Mouse (Mus musculus): ENCODE measurements around the gene 9430007A20Rik. TPM values are rescaled to one million over a fixed set of nuclear protein-coding genes. Genes with fewer than 3 reads are reported as not detected.

The 9430007A20Rik gene
- polyA plus RNA-seq, 2 experiments = not detected

DNA sequence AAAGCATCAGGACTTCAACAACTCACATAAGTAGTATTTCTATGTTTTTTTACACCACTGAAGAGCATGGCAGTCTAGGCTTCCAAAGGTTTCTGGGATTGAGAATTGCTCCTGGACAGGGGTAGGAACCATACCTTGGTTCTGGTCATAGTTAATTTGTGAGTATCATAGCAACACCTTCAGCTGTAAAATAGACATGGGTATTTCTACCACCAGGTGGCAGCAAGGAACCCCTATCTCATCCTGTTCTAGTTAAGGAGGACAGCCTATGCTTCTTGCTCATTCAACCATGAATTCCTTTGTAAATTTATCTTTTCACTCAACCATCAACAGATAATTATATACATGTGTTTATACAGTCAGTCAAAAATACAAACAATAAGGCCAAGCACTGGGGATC, 40.2 kb downstream of the 9430007A20Rik start:
- no peak overlapping the region for H3K27ac ChIP-seq (replicated peaks; ENCODE audit: low read depth, low read length)
- H3K36me3 ChIP-seq (ENCODE audit: control insufficient read depth, insufficient read depth, low read length) = no peaks in the 10 kb centered on the region
- no peak overlapping the region for H3K4me2 ChIP-seq (replicated peaks; ENCODE audit: low read depth, low read length, severe bottlenecking)
- H3K9me3 ChIP-seq (ENCODE audit: control insufficient read depth, low read length) = 0 out of 2 replicates have a peak, but pooled peaks cover 5% of the 10 kb centered on the region
- no peak for ATAC-seq (ENCODE audit: low FRiP score, low read depth)
- H3K4me3 ChIP-seq (replicated peaks; ENCODE audit: low read length) = no peak overlapping the region
- no peak for TF ChIP-seq POLR2A (IDR thresholded peaks at IDR 0.05; ENCODE audit: borderline replicate concordance, extremely low read depth, insufficient read depth, insufficient read length)
- H3K27me3 ChIP-seq (ENCODE audit: control insufficient read depth, insufficient read depth, low read length) = no peaks in the 10 kb centered on the region
- no peak for DNase-seq (ENCODE audit: low spot score)
- H3K9ac ChIP-seq (ENCODE audit: low read depth, low read length, severe bottlenecking) = no peak overlapping the region
- H3K4me1 ChIP-seq (ENCODE audit: control insufficient read depth, insufficient read depth, low read length) = no peaks in the 10 kb centered on the region

DNA sequence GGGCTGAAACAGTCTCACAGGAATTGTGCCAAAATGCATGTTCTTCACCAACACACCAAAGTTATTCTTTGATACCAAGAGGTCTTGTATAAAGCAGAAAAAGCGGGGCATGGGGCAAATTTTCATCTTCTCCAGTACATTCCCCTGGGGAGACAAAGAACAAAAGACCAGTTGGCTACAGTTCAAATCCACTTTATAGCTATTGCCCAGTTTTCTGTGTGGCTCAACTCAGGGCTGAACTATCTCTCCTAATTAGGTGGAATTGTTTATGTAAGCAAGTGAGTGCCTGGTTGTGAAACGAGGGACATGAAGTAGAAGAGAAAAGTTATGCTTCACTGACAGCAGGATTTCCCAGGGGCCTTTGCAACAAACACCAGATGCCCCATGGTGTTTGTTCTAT, 41.6 kb downstream of the 9430007A20Rik start:
- no peak overlapping the region for H3K4me2 ChIP-seq (replicated peaks; ENCODE audit: low read depth, low read length, severe bottlenecking)
- H3K9ac ChIP-seq (ENCODE audit: low read depth, low read length, severe bottlenecking) = no peak overlapping the region
- no peaks in the 10 kb centered on the region for H3K27me3 ChIP-seq (ENCODE audit: control insufficient read depth, insufficient read depth, low read length)
- 56% methylated on average over 2 of the region's 2 CpGs for WGBS
- H3K9me3 ChIP-seq (ENCODE audit: control insufficient read depth, low read length) = no peaks in the 10 kb centered on the region
- no peaks in the 10 kb centered on the region for H3K36me3 ChIP-seq (ENCODE audit: control insufficient read depth, insufficient read depth, low read length)
- no peak for TF ChIP-seq POLR2A (IDR thresholded peaks at IDR 0.05; ENCODE audit: borderline replicate concordance, extremely low read depth, insufficient read depth, insufficient read length)
- no peak for DNase-seq (ENCODE audit: low spot score)
- H3K27ac ChIP-seq (replicated peaks; ENCODE audit: low read depth, low read length) = no peak overlapping the region
- no peak overlapping the region for H3K4me3 ChIP-seq (replicated peaks; ENCODE audit: low read length)
- no peak for ATAC-seq (ENCODE audit: low FRiP score, low read depth)
- H3K4me1 ChIP-seq (ENCODE audit: control insufficient read depth, insufficient read depth, low read length) = no peaks in the 10 kb centered on the region

DNA sequence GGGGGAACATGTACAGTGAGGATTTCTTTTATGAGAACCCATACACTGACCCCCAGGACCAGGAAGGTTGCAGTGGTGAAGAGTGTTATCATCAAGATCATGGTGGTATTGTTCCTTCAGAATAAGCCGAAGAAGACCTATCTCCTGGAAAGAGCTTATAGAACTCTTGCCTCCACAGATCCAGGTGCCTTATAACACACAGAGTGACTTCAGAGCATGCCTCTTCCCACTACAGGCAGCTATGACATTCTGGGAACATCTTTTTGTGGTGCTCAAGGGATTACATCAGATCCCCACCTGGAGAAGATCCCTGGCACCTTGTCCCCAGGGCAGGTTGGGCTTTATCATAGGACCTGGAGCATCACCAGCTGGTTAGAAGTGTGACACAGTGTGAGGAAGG, 45.4 kb downstream of the 9430007A20Rik start, which contains the start of gene Gm13124:
Gene Gm13124 (minus strand): TSS at position 101 of the 400 bp plus-strand sequence.
- Histone ChIP-seq H3K4me1 (ENCODE audit: control insufficient read depth, insufficient read depth, low read length) (no peaks in the 10 kb centered on the region), H3K36me3 (ENCODE audit: control insufficient read depth, insufficient read depth, low read length) (no peaks in the 10 kb centered on the region), H3K4me3 (replicated peaks; ENCODE audit: low read length) (no peak within 1 kb of the TSS), H3K4me2 (replicated peaks; ENCODE audit: low read depth, low read length, severe bottlenecking) (no peak within 1 kb of the TSS), H3K27ac (replicated peaks; ENCODE audit: low read depth, low read length) (no peak within 1 kb of the TSS), H3K9ac (ENCODE audit: low read depth, low read length, severe bottlenecking) (no peak within 1 kb of the TSS), H3K9me3 (ENCODE audit: control insufficient read depth, low read length) (no peaks in the 10 kb centered on the region), H3K27me3 (ENCODE audit: control insufficient read depth, insufficient read depth, low read length) (no peaks in the 10 kb centered on the region)
- WGBS = 96% methylated on average over 1 of the region's 1 CpGs
- ATAC-seq (ENCODE audit: low FRiP score, low read depth) (no peak), DNase-seq (ENCODE audit: low spot score) (no peak)
- no peak for TF ChIP-seq POLR2A (IDR thresholded peaks at IDR 0.05; ENCODE audit: borderline replicate concordance, extremely low read depth, insufficient read depth, insufficient read length)

- DNase-seq (ENCODE audit: low spot score) (no peak), ATAC-seq (ENCODE audit: low FRiP score, low read depth) (no peak)
- Histone ChIP-seq H3K27ac (replicated peaks; ENCODE audit: low read depth, low read length) (no peak overlapping the region), H3K4me1 (ENCODE audit: control insufficient read depth, insufficient read depth, low read length) (no peaks in the 10 kb centered on the region), H3K4me3 (replicated peaks; ENCODE audit: low read length) (no peak overlapping the region), H3K4me2 (replicated peaks; ENCODE audit: low read depth, low read length, severe bottlenecking) (no peak overlapping the region), H3K36me3 (ENCODE audit: control insufficient read depth, insufficient read depth, low read length) (no peaks in the 10 kb centered on the region), H3K27me3 (ENCODE audit: control insufficient read depth, insufficient read depth, low read length) (no peaks in the 10 kb centered on the region), H3K9me3 (ENCODE audit: control insufficient read depth, low read length) (no peaks in the 10 kb centered on the region), H3K9ac (ENCODE audit: low read depth, low read length, severe bottlenecking) (no peak overlapping the region)
- TF ChIP-seq POLR2A (IDR thresholded peaks at IDR 0.05; ENCODE audit: borderline replicate concordance, extremely low read depth, insufficient read depth, insufficient read length) = no peak
These were observed 48.1 kb downstream of the 9430007A20Rik start for GRCm38 (mm10) chr4:144567752-144568151.

Other genes with a start within 250 kb of the 9430007A20Rik start
- not detected in 2 replicates for gene Pramel5, start 239.3 kb upstream of the 9430007A20Rik start, polyA plus RNA-seq (2012; rRNA removed)
- 0.25 TPM in 1 of 2 replicates, not detected in the other for gene Pramel5, start 239.3 kb upstream of the 9430007A20Rik start, polyA plus RNA-seq (2014; fragmentation: Nextera tagmentation; extraction: Ambion mirVana)
- not detected in 2 replicates for gene Gm13128, start 189.6 kb upstream of the 9430007A20Rik start, polyA plus RNA-seq (2012; rRNA removed)
- gene Gm13128, start 189.6 kb upstream of the 9430007A20Rik start, polyA plus RNA-seq (2014; fragmentation: Nextera tagmentation; extraction: Ambion mirVana) = not detected in 2 replicates
- not detected in 2 replicates for gene Gm13119, start 161.9 kb upstream of the 9430007A20Rik start, polyA plus RNA-seq (2012; rRNA removed)
- gene Gm13119, start 161.9 kb upstream of the 9430007A20Rik start, polyA plus RNA-seq (2014; fragmentation: Nextera tagmentation; extraction: Ambion mirVana) = not detected in 2 replicates
- gene Pramef20, start 141.9 kb upstream of the 9430007A20Rik start, polyA plus RNA-seq (2012; rRNA removed) = not detected in 2 replicates
- not detected in 2 replicates for gene Pramef20, start 141.9 kb upstream of the 9430007A20Rik start, polyA plus RNA-seq (2014; fragmentation: Nextera tagmentation; extraction: Ambion mirVana)
- 0.75 and 1.1 TPM in 2 replicates for gene Pramef12, start 111.4 kb upstream of the 9430007A20Rik start, polyA plus RNA-seq (2012; rRNA removed)
- 0.33 and 0.51 TPM in 2 replicates for gene Pramef12, start 111.4 kb upstream of the 9430007A20Rik start, polyA plus RNA-seq (2014; fragmentation: Nextera tagmentation; extraction: Ambion mirVana)
- not detected in 2 replicates for gene 1700012P22Rik, start 81.0 kb upstream of the 9430007A20Rik start, polyA plus RNA-seq (2012; rRNA removed)
- not detected in 2 replicates for gene 1700012P22Rik, start 81.0 kb upstream of the 9430007A20Rik start, polyA plus RNA-seq (2014; fragmentation: Nextera tagmentation; extraction: Ambion mirVana)
- not detected in 2 replicates for gene Gm9944, start 66.5 kb upstream of the 9430007A20Rik start, polyA plus RNA-seq (2012; rRNA removed)
- gene Gm9944, start 66.5 kb upstream of the 9430007A20Rik start, polyA plus RNA-seq (2014; fragmentation: Nextera tagmentation; extraction: Ambion mirVana) = not detected in 2 replicates
- gene Aadacl3, start 56.1 kb upstream of the 9430007A20Rik start, polyA plus RNA-seq (2012; rRNA removed) = not detected in 2 replicates
- gene Aadacl3, start 56.1 kb upstream of the 9430007A20Rik start, polyA plus RNA-seq (2014; fragmentation: Nextera tagmentation; extraction: Ambion mirVana) = not detected in 2 replicates
- not detected in 2 replicates for gene Gm13124, start 45.3 kb downstream of the 9430007A20Rik start, polyA plus RNA-seq (2012; rRNA removed)
- not detected in 2 replicates for gene Gm13124, start 45.3 kb downstream of the 9430007A20Rik start, polyA plus RNA-seq (2014; fragmentation: Nextera tagmentation; extraction: Ambion mirVana)
- not detected in 2 replicates for gene Aadacl4, start 93.9 kb downstream of the 9430007A20Rik start, polyA plus RNA-seq (2012; rRNA removed)
- not detected in 2 replicates for gene Aadacl4, start 93.9 kb downstream of the 9430007A20Rik start, polyA plus RNA-seq (2014; fragmentation: Nextera tagmentation; extraction: Ambion mirVana)
- gene Gm436, start 166.5 kb downstream of the 9430007A20Rik start, polyA plus RNA-seq (2012; rRNA removed) = not detected in 2 replicates
- gene Gm436, start 166.5 kb downstream of the 9430007A20Rik start, polyA plus RNA-seq (2014; fragmentation: Nextera tagmentation; extraction: Ambion mirVana) = not detected in 2 replicates
- not detected in 2 replicates for gene Gm13178, start 201.6 kb downstream of the 9430007A20Rik start, polyA plus RNA-seq (2012; rRNA removed)
- gene Gm13178, start 201.6 kb downstream of the 9430007A20Rik start, polyA plus RNA-seq (2014; fragmentation: Nextera tagmentation; extraction: Ambion mirVana) = not detected in 2 replicates

Measured in limb, embryonic 14.5 days (tissue).